ENCODE assay signal across 8 mouse cellular contexts in genomic region chr6:34316854-34317771, GRCm38 (mm10). TPM values are rescaled to one million over a fixed set of nuclear protein-coding genes. Genes with fewer than 3 reads are reported as not detected.
DNase-seq lines count a peak whose midpoint lies in the region; ATAC-seq lines count a peak whose summit lies in the region.

TSS of gene Akr1b3 (minus strand) at chr6:34317478.

- H3K4me3 ChIP-seq in brown adipose tissue, adult 24 weeks (ENCODE audit: insufficient read depth, low read depth, low read length) = peak within 1 kb of the TSS; percentile 76
- peak within 1 kb of the TSS; percentile 82 for H3K4me3 ChIP-seq in heart, embryonic 13.5 days
- H3K4me3 ChIP-seq in liver, embryonic 12.5 days = peak within 1 kb of the TSS; percentile 75
- peak within 1 kb of the TSS; percentile 76 for H3K4me3 ChIP-seq in stomach, embryonic 15.5 days (replicated peaks)

- H3K4me2 ChIP-seq in heart, embryonic 13.5 days = peak within 1 kb of the TSS; percentile 78
- H3K4me2 ChIP-seq in liver, embryonic 12.5 days = peak within 1 kb of the TSS; percentile 90
- H3K4me2 ChIP-seq in stomach, embryonic 15.5 days = peak within 1 kb of the TSS; percentile 92

- no peaks in the 10 kb centered on the region for H3K27me3 ChIP-seq in heart, embryonic 13.5 days (replicated peaks)
- H3K27me3 ChIP-seq in liver, embryonic 12.5 days (replicated peaks) = no peaks in the 10 kb centered on the region
- H3K27me3 ChIP-seq in stomach, embryonic 15.5 days (replicated peaks) = no peaks in the 10 kb centered on the region

- peak within 1 kb of the TSS; percentile 35 for H3K27ac ChIP-seq in brown adipose tissue, adult 24 weeks (replicated peaks; ENCODE audit: low read depth, low read length)
- H3K27ac ChIP-seq in heart, embryonic 13.5 days (replicated peaks) = peak within 1 kb of the TSS; percentile 90
- peak within 1 kb of the TSS; percentile 48 for H3K27ac ChIP-seq in liver, embryonic 12.5 days
- peak within 1 kb of the TSS; percentile 57; the same call in 1 of the 2 replicates for H3K27ac ChIP-seq in stomach, embryonic 15.5 days

- H3K9me3 ChIP-seq in heart, embryonic 13.5 days = peaks cover 2% of the 10 kb centered on the region; the same call in 1 of the 2 replicates
- H3K9me3 ChIP-seq in liver, embryonic 12.5 days (replicated peaks) = no peaks in the 10 kb centered on the region; the same call in 1 of the 2 replicates
- no peaks in the 10 kb centered on the region for H3K9me3 ChIP-seq in stomach, embryonic 15.5 days

- WGBS in heart, embryonic 13.5 days = under 1% methylated on average over 60 of the region's 60 CpGs
- under 1% methylated on average over 60 of the region's 60 CpGs for WGBS in liver, embryonic 12.5 days (ENCODE audit: insufficient replicate concordance)
- WGBS in stomach, embryonic 15.5 days = 1% methylated on average over 60 of the region's 60 CpGs

- peak within 1 kb of the TSS; percentile 90 for H3K9ac ChIP-seq in heart, embryonic 13.5 days
- H3K9ac ChIP-seq in liver, embryonic 12.5 days = peak within 1 kb of the TSS; percentile 71
- H3K9ac ChIP-seq in stomach, embryonic 15.5 days = peak within 1 kb of the TSS; percentile 53; the same call in 1 of the 2 replicates

- H3K4me1 ChIP-seq in brown adipose tissue, adult 24 weeks (ENCODE audit: control insufficient read depth, insufficient read depth, insufficient read length, low read length) = peaks cover 2% of the 10 kb centered on the region; the same call in 1 of the 2 replicates
- peaks cover 35% of the 10 kb centered on the region for H3K4me1 ChIP-seq in heart, embryonic 13.5 days
- peaks cover 17% of the 10 kb centered on the region for H3K4me1 ChIP-seq in liver, embryonic 12.5 days
- 0 out of 2 replicates have a peak, but pooled peaks cover 4% of the 10 kb centered on the region for H3K4me1 ChIP-seq in stomach, embryonic 15.5 days

- peak; percentile 95 for DNase-seq in CD4-positive, CD25-positive, alpha-beta regulatory T cell, adult 2 months (ENCODE audit: low read depth, low spot score)
- DNase-seq in fat pad, adult 2 months (ENCODE audit: extremely low read depth, low read depth, low spot score) = peak; percentile 21
- DNase-seq in kidney, postnatal 10 days = peak; percentile 93
- DNase-seq in natural killer cell, adult 2 months (ENCODE audit: low spot score in 2 of 2) = peak; percentile 81 to 87

- H3K36me3 ChIP-seq in heart, embryonic 13.5 days = peaks cover 3% of the 10 kb centered on the region
- H3K36me3 ChIP-seq in liver, embryonic 12.5 days = peaks cover 3% of the 10 kb centered on the region; the same call in 1 of the 2 replicates
- no peaks in the 10 kb centered on the region; the same call in 1 of the 2 replicates for H3K36me3 ChIP-seq in stomach, embryonic 15.5 days

- peak; percentile 96 for ATAC-seq in heart, embryonic 13.5 days (ENCODE audit: extremely low read depth, insufficient number of reproducible peaks, low FRiP score, low TSS enrichment)
- ATAC-seq in liver, embryonic 12.5 days = peak; percentile 96
- peak; percentile 99 for ATAC-seq in stomach, embryonic 15.5 days (ENCODE audit: insufficient read depth, low FRiP score, low read depth)

RNA-seq across cellular contexts. Expression of gene Akr1b3, which starts in this region (rescaled TPM):
- 184 and 185 TPM in 2 replicates for polyA plus RNA-seq in brown adipose tissue, adult 24 weeks (2012; ENCODE audit: insufficient read depth, insufficient read length, missing spikeins)
- polyA plus RNA-seq in heart, embryonic 13.5 days (2015; fragmentation: Nextera tagmentation; extraction: Ambion mirVana) = 176 and 192 TPM in 2 replicates
- 74.0 and 85.0 TPM in 2 replicates for polyA plus RNA-seq in liver, embryonic 12.5 days (2016; fragmentation: Nextera tagmentation; extraction: Ambion mirVana)
- 110 and 134 TPM in 2 replicates for polyA plus RNA-seq in stomach, embryonic 15.5 days (2015; fragmentation: Nextera tagmentation; extraction: Ambion mirVana)

Comparison
In these comparisons a context has a peak if more than half of its experiments do, and no peak if none do; other contexts are left out.
1. Peak in every context shown above with its lines: DNase-seq, ATAC-seq, H3K4me3 ChIP-seq and H3K27ac ChIP-seq.
2. DNase-seq: peak in every context shown above with its lines; median percentile 95 in CD4-positive, CD25-positive, alpha-beta regulatory T cell, adult 2 months; 93 in kidney, postnatal 10 days; 84 in natural killer cell, adult 2 months; 21 in fat pad, adult 2 months.
3. H3K27ac ChIP-seq: peak in every context shown above with its lines; median percentile 90 in heart, embryonic 13.5 days; 57 in stomach, embryonic 15.5 days; 48 in liver, embryonic 12.5 days; 35 in brown adipose tissue, adult 24 weeks.